Mouse (Mus musculus) neutrophil, adult 59 days (primary cell): ENCODE measurements around the gene Cntn2. TPM values are rescaled to one million over a fixed set of nuclear protein-coding genes. Genes with fewer than 3 reads are reported as not detected.

ENCODE experiments used
- total RNA-seq, 2 experiments: library from RNA; stranded (reverse); gene quantifications; 1 replicate in 1 of 2; 2 replicates in 1 of 2; pipeline ENCODE4 v1.2.4; 2023

Cntn2 gene
- total RNA-seq = under 1 TPM; 0.18 to 0.75 TPM

DNA sequence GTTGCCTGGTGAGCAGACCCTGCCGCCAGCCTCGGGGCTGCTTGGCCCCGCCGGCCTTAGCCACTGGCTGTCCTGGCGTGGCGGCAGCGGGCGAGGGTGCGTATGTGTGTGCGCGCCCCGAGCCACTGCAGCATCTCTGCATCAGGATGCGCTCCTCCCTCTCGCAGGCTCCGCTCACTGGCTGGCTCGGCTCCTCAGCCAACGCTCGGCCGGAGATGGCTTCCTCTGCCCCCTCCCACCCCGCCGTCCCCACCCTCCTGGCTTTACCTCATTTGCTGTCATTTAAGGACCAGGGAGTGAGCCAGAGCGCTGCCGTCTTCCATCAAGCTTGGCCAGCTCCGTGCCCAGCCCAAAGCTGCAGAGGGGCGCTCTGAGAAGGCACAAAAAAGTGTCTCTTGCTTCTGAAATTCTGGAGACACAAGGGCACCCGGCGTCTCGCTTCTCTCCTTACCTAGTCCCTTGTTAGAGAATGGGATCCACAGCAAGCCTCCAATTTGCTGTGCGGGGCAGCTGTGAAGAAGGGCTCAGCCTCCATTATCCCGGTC is at the start of gene Cntn2:
Gene Cntn2, minus strand, starts transcription at position 495 of the 545 bp plus-strand sequence.

DNA sequence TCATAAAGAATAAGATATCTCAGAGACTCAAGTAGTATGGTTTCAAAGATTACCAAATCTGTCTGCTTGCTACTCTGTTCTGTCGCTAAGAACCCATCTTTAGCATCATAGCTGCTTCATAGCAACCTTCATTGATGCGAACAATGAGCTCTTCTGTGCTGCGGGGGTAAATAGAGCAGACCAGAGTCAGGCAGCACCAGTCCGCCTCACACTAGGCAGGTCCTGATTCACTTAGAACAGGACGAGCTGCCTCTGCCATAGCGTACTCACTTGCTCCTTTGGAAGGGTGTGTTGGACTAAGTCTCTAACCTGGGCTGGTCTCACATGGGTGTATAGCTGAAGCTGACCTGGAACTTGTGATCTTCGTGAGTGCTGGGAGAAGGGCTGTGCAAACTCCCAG is 37.0 kb downstream of the Cntn2 start, which contains the start of gene Tmem81:
Gene Tmem81, plus strand, starts transcription at position 173 of the 400 bp plus-strand sequence.

DNA sequence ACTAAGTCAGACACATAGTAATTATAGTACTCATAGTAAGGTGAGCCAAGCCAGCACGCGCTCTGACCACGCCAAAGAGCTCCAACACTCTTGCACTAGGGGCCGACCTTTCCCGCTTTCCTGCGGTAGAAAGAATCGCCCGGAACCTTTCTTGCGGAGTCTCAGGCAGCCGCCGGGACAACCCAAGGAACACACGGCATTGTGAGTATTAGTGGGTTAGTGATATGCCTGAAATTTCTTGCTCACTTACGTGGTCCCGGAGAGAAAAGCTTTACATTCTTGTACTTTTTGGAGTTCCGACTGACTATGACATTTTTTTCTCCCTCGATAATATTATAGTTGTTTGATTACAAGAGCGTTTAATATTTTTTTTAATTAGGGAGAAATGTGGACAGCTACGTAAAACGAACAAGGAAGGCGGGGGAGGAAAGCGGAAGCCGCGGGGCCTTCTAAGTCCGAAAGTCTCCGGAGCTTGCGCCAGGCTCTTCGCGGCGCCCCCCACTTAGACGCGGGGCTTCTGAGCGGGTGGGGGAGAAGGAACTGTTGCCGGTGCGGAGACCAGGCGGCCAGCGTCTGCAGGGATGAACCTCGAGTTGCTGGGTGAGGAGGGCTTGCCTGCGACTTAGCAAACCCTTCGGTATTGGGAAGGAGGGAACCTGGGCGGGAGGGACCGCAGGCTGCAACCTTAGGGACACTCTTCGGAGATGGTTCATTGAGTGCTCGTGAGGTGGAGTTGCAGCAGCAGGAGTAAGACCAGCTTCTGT is 65.9 kb downstream of the Cntn2 start, which contains the start of gene Rbbp5:
Gene Rbbp5, plus strand, starts transcription at position 438 of the 764 bp plus-strand sequence.

Other genes with a start within 250 kb of the Cntn2 start
- not detected for gene Klhdc8a, start 244.6 kb downstream of the Cntn2 start, total RNA-seq
- 10 to 100 TPM; 47.2 to 47.7 TPM for gene Nuak2, start 227.1 kb downstream of the Cntn2 start, total RNA-seq
- gene Tmcc2, start 152.0 kb downstream of the Cntn2 start, total RNA-seq = 10 to 100 TPM; 12.3 to 13.5 TPM
- 10 to 100 TPM; 38.8 to 43.2 TPM for gene Dstyk, start 125.7 kb downstream of the Cntn2 start, total RNA-seq
- 10 to 100 TPM; 32.6 to 37.1 TPM for gene Rbbp5, start 65.9 kb downstream of the Cntn2 start, total RNA-seq
- gene Tmem81, start 37.0 kb downstream of the Cntn2 start, total RNA-seq = 1 to 10 TPM; 4.3 to 4.8 TPM
- gene Nfasc, start 198.5 kb upstream of the Cntn2 start, total RNA-seq = not detected